Mouse (Mus musculus) lung, postnatal 0 days (tissue): ENCODE measurements at regions not wholly inside any gene's neighbourhood (a gene's known extent, or its start where the extent isn't known, plus 50 kb on each side); places are given as distances from the start of the nearest gene placed in this dataset.

Source experiments
- ATAC-seq: fragments of 200-750 bp; cut with Nextera tagmentation; 2 replicates; pipeline ENCODE4 v1.8.0; 2017; ENCODE audit warnings: moderate library complexity
- DNase-seq: peaks from one replicate; pipeline ENCODE4 v3.0.0-alpha.2; 2016; ENCODE audit warnings: low spot score
- H3K27ac ChIP-seq: fragments of 300-500 bp; sonication (generic); 2 replicates; pipeline ENCODE4 v1.5.1; 2014; ENCODE audit warnings: antibody characterized with exemption, mild to moderate bottlenecking, low read length, mixed read lengths
- H3K27me3 ChIP-seq: fragments of 300-500 bp; sonication (generic); replicated peaks from 2 replicates; pipeline ENCODE4 v1.6.1; 2014; ENCODE audit warnings: low read length, mixed read lengths; ENCODE audit not compliant: insufficient read depth
- H3K36me3 ChIP-seq: fragments of 300-500 bp; sonication (generic); 2 replicates; pipeline ENCODE4 v1.6.1; 2014; ENCODE audit warnings: low read length, mixed read lengths; ENCODE audit not compliant: insufficient read depth
- H3K4me1 ChIP-seq: fragments of 300-500 bp; sonication (generic); 2 replicates; pipeline ENCODE4 v1.6.1; 2014; ENCODE audit warnings: antibody characterized with exemption, low read depth, low read length, mixed read lengths; ENCODE audit not compliant: insufficient read depth
- H3K4me2 ChIP-seq: fragments of 300-500 bp; sonication (generic); replicated peaks from 2 replicates; pipeline ENCODE4 v1.6.1; 2014; ENCODE audit warnings: low read depth, mild to moderate bottlenecking, low read length, moderate library complexity, mixed read lengths
- H3K4me3 ChIP-seq: fragments of 300-500 bp; sonication (generic); 2 replicates; pipeline ENCODE4 v1.5.1; 2014; ENCODE audit warnings: low read depth, low read length
- H3K9ac ChIP-seq: fragments of 300-500 bp; sonication (generic); replicated peaks from 2 replicates; pipeline ENCODE4 v1.6.1; 2014; ENCODE audit warnings: low read depth, mild to moderate bottlenecking
- H3K9me3 ChIP-seq: fragments of 300-500 bp; sonication (generic); 2 replicates; pipeline ENCODE4 v1.6.1; 2016; ENCODE audit warnings: low read length, mixed read lengths
- CTCF ChIP-seq: IDR thresholded peaks from 2 replicates; pipeline ENCODE4 v1.5.1; 2016; ENCODE audit warnings: antibody characterized with exemption, mild to moderate bottlenecking
- EP300 ChIP-seq: IDR thresholded peaks from 2 replicates; pipeline ENCODE4 v1.6.1; 2016; ENCODE audit warnings: antibody characterized with exemption, mild to moderate bottlenecking, control low read depth
- WGBS: fragments of 180-500 bp; shearing (Covaris S2); extraction: QIAGEN DNeasy Blood & Tissue Kit; methylation state at CpG from one replicate; pipeline ENCODE4 v1.1.7; 2014; 5-methylcytosine and 5-hydroxymethylcytosine counted together

- H3K9ac ChIP-seq: no peak overlapping the region
- WGBS: 74% methylated on average over 4 of the region's 4 CpGs
- no peaks in the 10 kb centered on the region for H3K27me3 ChIP-seq
- H3K4me2 ChIP-seq: no peak overlapping the region
- H3K4me1 ChIP-seq: no peaks in the 10 kb centered on the region
- DNase-seq: no peak
- H3K9me3 ChIP-seq: no peaks in the 10 kb centered on the region
- no peak overlapping the region for H3K27ac ChIP-seq
- H3K4me3 ChIP-seq: no peak overlapping the region
- no peaks in the 10 kb centered on the region for H3K36me3 ChIP-seq
- no peak for ATAC-seq
- TF ChIP-seq EP300 (no peak), CTCF (no peak)
Observed at GRCm38 (mm10) chr1:88953516-88953915, 116.7 kb upstream of the Sh3bp4 start.

- H3K27me3 ChIP-seq: no peaks in the 10 kb centered on the region
- H3K9ac ChIP-seq: no peak overlapping the region
- no peak for DNase-seq
- no peak overlapping the region for H3K4me2 ChIP-seq
- no peak overlapping the region for H3K27ac ChIP-seq
- no peaks in the 10 kb centered on the region for H3K36me3 ChIP-seq
- TF ChIP-seq CTCF (no peak), EP300 (no peak)
- ATAC-seq: no peak
- no peaks in the 10 kb centered on the region for H3K4me1 ChIP-seq
- no peak overlapping the region for H3K4me3 ChIP-seq
- 39% methylated on average over 5 of the region's 5 CpGs for WGBS
- no peaks in the 10 kb centered on the region for H3K9me3 ChIP-seq
Observed at GRCm38 (mm10) chr1:88954784-88955183, 115.4 kb upstream of the Sh3bp4 start.

DNA sequence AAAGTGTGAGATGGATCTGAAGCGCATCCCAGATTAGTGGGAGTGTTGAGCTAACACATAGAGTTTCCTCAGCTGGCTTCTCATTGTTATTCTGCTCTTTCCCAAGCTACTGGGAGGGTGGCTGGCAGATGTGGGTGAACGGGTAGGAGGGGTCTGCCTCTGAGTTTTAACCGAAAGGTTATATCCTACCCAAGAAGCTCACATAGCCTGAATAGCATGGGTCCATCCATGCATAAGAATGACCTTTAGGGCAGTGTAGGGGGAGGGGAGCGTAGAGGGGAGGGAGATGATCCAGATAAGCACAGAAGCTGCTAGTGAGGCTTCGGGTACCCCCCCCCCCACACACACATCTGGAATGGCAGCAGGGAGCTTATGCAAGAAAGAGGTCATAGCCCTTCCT lies 113.2 kb upstream of the Sh3bp4 start:
- DNase-seq (no peak), ATAC-seq (no peak)
- TF ChIP-seq CTCF (no peak), EP300 (no peak)
- Histone ChIP-seq H3K27ac (no peak overlapping the region), H3K4me3 (no peak overlapping the region), H3K9me3 (no peaks in the 10 kb centered on the region), H3K36me3 (no peaks in the 10 kb centered on the region), H3K9ac (no peak overlapping the region), H3K4me2 (no peak overlapping the region), H3K27me3 (no peaks in the 10 kb centered on the region), H3K4me1 (no peaks in the 10 kb centered on the region)
- 68% methylated on average over 5 of the region's 5 CpGs for WGBS

GRCm38 (mm10) chr1:88959715-88960114 lies 110.5 kb upstream of the Sh3bp4 start:
- TF ChIP-seq CTCF: no peak
- no peak for TF ChIP-seq EP300
- WGBS: 21% methylated on average over 4 of the region's 4 CpGs
- Histone ChIP-seq H3K9me3 (no peaks in the 10 kb centered on the region), H3K27ac (no peak overlapping the region), H3K36me3 (no peaks in the 10 kb centered on the region), H3K4me1 (no peaks in the 10 kb centered on the region), H3K9ac (no peak overlapping the region), H3K4me3 (no peak overlapping the region), H3K4me2 (no peak overlapping the region), H3K27me3 (no peaks in the 10 kb centered on the region)
- no peak for ATAC-seq
- no peak for DNase-seq

DNA sequence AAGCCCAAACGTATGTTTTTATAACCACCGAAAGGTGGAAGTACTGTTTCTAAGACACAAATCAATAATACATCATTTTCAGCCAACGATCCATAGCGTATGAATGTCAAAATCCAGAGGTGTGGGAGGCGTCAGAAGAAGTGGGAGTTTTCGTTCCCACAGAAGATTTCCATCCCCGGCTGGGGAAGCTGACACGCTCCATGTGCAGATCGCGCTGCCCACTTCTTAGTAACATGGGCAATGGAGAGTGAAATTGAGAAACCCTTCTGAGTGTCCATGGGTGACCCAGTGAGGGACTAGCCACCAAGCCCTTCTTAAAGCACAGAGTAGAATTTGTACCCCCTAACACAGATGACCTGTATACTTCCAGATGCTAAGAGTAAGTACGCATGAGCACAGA lies 110.1 kb upstream of the Sh3bp4 start:
- Histone ChIP-seq H3K4me2 (no peak overlapping the region), H3K9ac (no peak overlapping the region), H3K27ac (no peak overlapping the region), H3K4me1 (no peaks in the 10 kb centered on the region), H3K36me3 (no peaks in the 10 kb centered on the region), H3K27me3 (no peaks in the 10 kb centered on the region), H3K9me3 (no peaks in the 10 kb centered on the region), H3K4me3 (no peak overlapping the region)
- TF ChIP-seq EP300 (no peak), CTCF (no peak)
- DNase-seq (no peak), ATAC-seq (no peak)
- 70% methylated on average over 11 of the region's 11 CpGs for WGBS

DNA sequence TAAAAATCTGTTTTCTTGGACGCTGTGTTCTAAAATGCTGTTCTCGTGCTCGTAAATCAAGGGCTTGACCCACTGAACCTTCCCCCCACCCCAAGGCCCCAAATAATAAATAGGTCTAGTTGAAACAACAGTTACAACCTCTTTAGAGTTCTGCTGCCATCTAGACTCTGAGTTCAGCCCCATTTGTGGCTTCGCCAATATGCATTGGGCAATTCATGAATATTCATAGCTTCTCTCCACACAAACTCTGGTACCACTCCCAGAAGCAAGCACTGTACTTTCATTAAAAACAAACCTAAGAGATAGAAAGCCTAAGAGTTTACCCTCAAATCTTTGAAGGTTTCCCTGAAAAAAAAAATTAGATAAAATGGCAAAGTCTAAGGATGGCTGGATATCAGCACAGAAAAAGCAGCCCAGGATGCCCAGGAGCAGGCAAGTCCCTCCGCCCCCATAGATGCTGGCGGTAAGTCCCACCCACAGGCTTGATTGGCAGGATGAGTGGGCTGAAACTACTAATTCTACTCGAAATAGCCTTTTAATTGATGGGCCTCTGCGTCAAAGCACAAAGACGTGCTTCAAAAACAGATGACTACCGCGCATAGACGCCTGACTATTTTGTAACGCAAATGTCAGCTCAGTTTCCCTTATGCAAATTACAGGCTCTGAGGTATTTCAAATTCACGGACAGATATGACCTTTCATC lies 106.0 kb upstream of the Sh3bp4 start:
- Histone ChIP-seq H3K9ac (no peak overlapping the region), H3K36me3 (no peaks in the 10 kb centered on the region), H3K27me3 (no peaks in the 10 kb centered on the region), H3K27ac (no peak overlapping the region), H3K4me2 (no peak overlapping the region), H3K4me1 (no peaks in the 10 kb centered on the region), H3K9me3 (no peaks in the 10 kb centered on the region), H3K4me3 (no peak overlapping the region)
- TF ChIP-seq CTCF: no peak
- TF ChIP-seq EP300: no peak
- DNase-seq: no peak
- no peak for ATAC-seq
- WGBS: 85% methylated on average over 14 of the region's 14 CpGs

DNA sequence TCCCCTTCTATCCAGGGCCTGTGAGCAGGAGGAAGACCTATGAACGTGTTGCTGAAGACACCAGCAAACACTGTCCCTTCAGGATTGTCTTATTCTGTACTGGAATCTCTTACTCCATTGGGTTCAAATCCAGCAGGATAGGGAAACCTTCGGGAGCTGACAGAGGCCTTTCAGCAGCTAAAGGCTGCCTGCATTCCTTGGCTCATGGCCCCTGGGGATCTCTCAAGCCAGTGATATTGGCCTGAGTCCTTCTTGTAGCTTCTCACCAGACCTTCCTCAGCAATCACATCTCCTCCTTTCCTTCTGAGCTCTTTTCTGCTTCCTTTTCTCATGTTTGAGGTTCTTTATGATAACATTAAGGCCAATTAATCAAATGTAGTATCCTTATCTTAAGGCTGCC lies 103.8 kb upstream of the Sh3bp4 start:
- TF ChIP-seq CTCF (no peak), EP300 (no peak)
- Histone ChIP-seq H3K4me2 (no peak overlapping the region), H3K27ac (no peak overlapping the region), H3K36me3 (no peaks in the 10 kb centered on the region), H3K4me1 (no peaks in the 10 kb centered on the region), H3K27me3 (no peaks in the 10 kb centered on the region), H3K9me3 (no peaks in the 10 kb centered on the region), H3K9ac (no peak overlapping the region), H3K4me3 (no peak overlapping the region)
- DNase-seq (no peak), ATAC-seq (no peak)
- 62% methylated on average over 2 of the region's 2 CpGs for WGBS
